Mouse (Mus musculus): ENCODE measurements around the gene Lin7a.

Lin7a gene

GRCm38 (mm10) chr10:107271321-107272130 lies at the start of gene Lin7a:
Lin7a (plus strand) TSS chr10:107271686.
- peak; percentile 52 for ATAC-seq (ENCODE audit: low TSS enrichment)

GRCm38 (mm10) chr10:107221726-107222125 lies 49.8 kb upstream of the Lin7a start:
- no peak for ATAC-seq (ENCODE audit: low TSS enrichment)

- no peak for ATAC-seq (ENCODE audit: low TSS enrichment)
These were observed 48.9 kb upstream of the Lin7a start for GRCm38 (mm10) chr10:107222406-107223185.

GRCm38 (mm10) chr10:107223186-107223440 lies 48.4 kb upstream of the Lin7a start:
- no peak for ATAC-seq (ENCODE audit: low TSS enrichment)

- no peak for ATAC-seq (ENCODE audit: low TSS enrichment)
These were observed 47.7 kb upstream of the Lin7a start for GRCm38 (mm10) chr10:107223821-107224220.

GRCm38 (mm10) chr10:107224596-107225330 lies 46.7 kb upstream of the Lin7a start:
- no peak for ATAC-seq (ENCODE audit: low TSS enrichment)

GRCm38 (mm10) chr10:107225331-107225835 lies 46.1 kb upstream of the Lin7a start:
- ATAC-seq (ENCODE audit: low TSS enrichment), result no peak

- no peak for ATAC-seq (ENCODE audit: low TSS enrichment)
These were observed 45.6 kb upstream of the Lin7a start for GRCm38 (mm10) chr10:107225871-107226270.

- no peak for ATAC-seq (ENCODE audit: low TSS enrichment)
These were observed 43.6 kb upstream of the Lin7a start for GRCm38 (mm10) chr10:107227901-107228300.

- ATAC-seq (ENCODE audit: low TSS enrichment), result no peak
These were observed 42.7 kb upstream of the Lin7a start for GRCm38 (mm10) chr10:107228776-107229175.

GRCm38 (mm10) chr10:107229416-107229815 lies 42.1 kb upstream of the Lin7a start:
- ATAC-seq (ENCODE audit: low TSS enrichment), result no peak

- no peak for ATAC-seq (ENCODE audit: low TSS enrichment)
These were observed 41.2 kb upstream of the Lin7a start for GRCm38 (mm10) chr10:107230081-107230850.

- no peak for ATAC-seq (ENCODE audit: low TSS enrichment)
These were observed 40.7 kb upstream of the Lin7a start for GRCm38 (mm10) chr10:107230851-107231130.

GRCm38 (mm10) chr10:107231421-107232010 lies 40.0 kb upstream of the Lin7a start:
- ATAC-seq (ENCODE audit: low TSS enrichment), result no peak

- ATAC-seq (ENCODE audit: low TSS enrichment), result no peak
These were observed 38.9 kb upstream of the Lin7a start for GRCm38 (mm10) chr10:107232491-107233110.

- ATAC-seq (ENCODE audit: low TSS enrichment), result no peak
These were observed 38.3 kb upstream of the Lin7a start for GRCm38 (mm10) chr10:107233221-107233620.

GRCm38 (mm10) chr10:107233825-107234224 lies 37.7 kb upstream of the Lin7a start:
- peak; percentile 86 for ATAC-seq (ENCODE audit: low TSS enrichment)

GRCm38 (mm10) chr10:107234421-107235400 lies 36.8 kb upstream of the Lin7a start:
- no peak for ATAC-seq (ENCODE audit: low TSS enrichment)

GRCm38 (mm10) chr10:107235496-107235895 lies 36.0 kb upstream of the Lin7a start:
- ATAC-seq (ENCODE audit: low TSS enrichment), result no peak

- ATAC-seq (ENCODE audit: low TSS enrichment), result no peak
These were observed 35.3 kb upstream of the Lin7a start for GRCm38 (mm10) chr10:107236211-107236610.
